Mouse (Mus musculus): ENCODE results near the gene Dync2li1.

GRCm38 (mm10) chr17:84636328-84636727 is 10.0 kb downstream of the Dync2li1 start:
- no peak for TF ChIP-seq CTCF (IDR thresholded peaks at IDR 0.05; ENCODE audit: borderline replicate concordance, extremely low read depth, insufficient read depth, insufficient read length)
- TF ChIP-seq POLR2A (IDR thresholded peaks at IDR 0.05; ENCODE audit: borderline replicate concordance, extremely low read depth, insufficient read depth, insufficient read length, poor library complexity, severe bottlenecking): no peak

All from brain, embryonic 14.5 days (tissue).